Mouse (Mus musculus): Measurements from ENCODE around the gene Mansc4. TPM values are rescaled to one million over a fixed set of nuclear protein-coding genes. Genes with fewer than 3 reads are reported as not detected.

Mansc4 gene
- total RNA-seq, 1 experiment from 2014 or later, result not detected

DNA sequence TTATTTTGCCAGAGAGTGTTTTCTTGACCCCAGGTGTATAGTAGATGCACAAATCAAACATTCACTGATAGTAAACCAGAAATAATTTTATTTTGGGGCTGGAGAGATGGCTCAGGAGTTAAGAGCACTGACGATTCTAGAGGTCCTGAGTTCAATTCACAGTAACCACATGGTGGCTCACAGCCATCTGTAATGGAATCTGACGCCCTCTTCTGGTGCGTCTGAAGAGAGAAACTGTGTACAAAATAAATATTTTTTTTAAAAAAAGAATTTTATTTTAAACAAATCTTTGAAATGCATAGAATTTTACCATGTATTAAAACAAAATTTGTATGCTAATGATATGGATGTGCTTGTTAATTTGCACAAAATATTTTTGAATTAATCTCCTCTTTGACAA is 1.7 kb upstream of the Mansc4 start:
- no peak for ATAC-seq (replicated peaks; ENCODE audit: insufficient number of reproducible peaks, low FRiP score, low TSS enrichment, poor library complexity, severe bottlenecking)

GRCm38 (mm10) chr6:147087736-147088135 is 904 bp upstream of the Mansc4 start:
- ATAC-seq (replicated peaks; ENCODE audit: insufficient number of reproducible peaks, low FRiP score, low TSS enrichment, poor library complexity, severe bottlenecking), result no peak

- no peak for ATAC-seq (replicated peaks; ENCODE audit: insufficient number of reproducible peaks, low FRiP score, low TSS enrichment, poor library complexity, severe bottlenecking)
These were observed 1.3 kb downstream of the Mansc4 start for GRCm38 (mm10) chr6:147085398-147086040.

- ATAC-seq (replicated peaks; ENCODE audit: insufficient number of reproducible peaks, low FRiP score, low TSS enrichment, poor library complexity, severe bottlenecking), result no peak
These were observed 6.9 kb downstream of the Mansc4 start for GRCm38 (mm10) chr6:147079919-147080318.

DNA sequence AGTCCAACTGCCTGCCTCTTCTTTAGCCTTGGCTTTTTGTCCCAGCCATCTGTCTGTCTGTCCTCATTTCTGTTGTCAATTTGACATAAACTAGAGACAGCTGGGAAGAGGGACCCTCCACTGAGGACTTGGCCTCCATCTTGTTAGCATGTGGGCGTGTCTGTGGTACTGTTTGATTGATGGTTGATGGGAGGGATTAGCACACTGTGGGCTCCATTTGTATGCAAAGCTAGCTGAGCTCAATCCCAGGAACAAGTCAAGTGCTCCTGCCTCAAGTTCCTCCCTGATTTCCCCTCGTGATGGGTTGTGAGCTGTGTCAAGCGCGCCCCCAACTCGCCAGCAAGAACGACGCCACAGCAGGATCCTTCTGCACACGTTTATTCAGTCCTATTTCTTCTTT is 10.0 kb downstream of the Mansc4 start:
- no peak for ATAC-seq (replicated peaks; ENCODE audit: insufficient number of reproducible peaks, low FRiP score, low TSS enrichment, poor library complexity, severe bottlenecking)

DNA sequence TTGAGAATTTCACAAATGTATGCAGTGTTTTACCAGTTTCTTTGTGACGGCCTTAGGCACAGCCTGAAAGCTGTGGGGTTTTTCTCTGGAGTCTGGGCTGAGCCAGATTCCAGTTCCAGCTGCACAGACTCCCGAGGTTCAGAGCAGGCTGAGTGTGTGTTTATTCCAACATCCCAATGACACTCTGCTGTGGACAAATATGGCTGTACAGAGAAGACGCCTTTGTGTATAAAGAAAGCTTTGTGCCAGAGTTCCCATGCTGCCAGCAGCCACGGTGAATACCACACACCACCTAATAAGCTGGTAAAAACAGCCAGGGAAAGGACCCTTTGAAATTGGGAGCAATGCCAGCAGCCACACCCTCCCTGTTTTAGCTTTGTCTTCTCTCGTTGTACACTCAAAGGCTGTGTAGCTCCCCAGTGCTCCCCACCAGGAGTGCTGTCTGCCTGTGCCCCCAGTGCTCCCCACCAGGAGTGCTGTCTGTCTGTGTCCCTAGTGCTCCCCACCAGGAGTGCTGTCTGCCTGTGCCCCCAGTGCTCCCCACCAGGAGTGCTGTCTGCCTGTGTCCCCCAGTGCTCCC is 10.9 kb downstream of the Mansc4 start:
- ATAC-seq (replicated peaks; ENCODE audit: insufficient number of reproducible peaks, low FRiP score, low TSS enrichment, poor library complexity, severe bottlenecking), result no peak

GRCm38 (mm10) chr6:147064944-147065261 is 21.9 kb downstream of the Mansc4 start:
- no peak for ATAC-seq (replicated peaks; ENCODE audit: insufficient number of reproducible peaks, low FRiP score, low TSS enrichment, poor library complexity, severe bottlenecking)

GRCm38 (mm10) chr6:147064226-147064943 is 22.4 kb downstream of the Mansc4 start:
- no peak for ATAC-seq (replicated peaks; ENCODE audit: insufficient number of reproducible peaks, low FRiP score, low TSS enrichment, poor library complexity, severe bottlenecking)

- no peak for ATAC-seq (replicated peaks; ENCODE audit: insufficient number of reproducible peaks, low FRiP score, low TSS enrichment, poor library complexity, severe bottlenecking)
These were observed 24.1 kb downstream of the Mansc4 start for GRCm38 (mm10) chr6:147062694-147063093.

DNA sequence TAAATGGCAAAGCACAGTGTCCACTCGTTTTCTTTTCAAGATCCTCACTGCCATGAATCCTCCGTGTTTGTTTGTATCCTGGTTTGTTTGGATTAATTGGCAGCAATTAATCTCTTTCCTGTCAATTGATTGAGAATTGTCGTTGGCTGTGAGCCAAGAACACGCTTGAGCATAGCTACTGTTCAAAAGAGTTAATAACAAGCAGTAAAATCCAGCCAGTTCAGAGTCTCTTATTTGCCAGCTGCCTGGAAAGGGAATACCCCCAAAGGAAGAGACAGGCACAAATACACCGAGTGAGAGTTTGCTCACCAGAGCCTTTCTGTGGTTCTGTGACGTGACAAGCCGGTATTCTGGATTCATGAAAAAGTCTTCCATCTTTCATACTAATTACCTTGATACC is 24.8 kb downstream of the Mansc4 start:
- ATAC-seq (replicated peaks; ENCODE audit: insufficient number of reproducible peaks, low FRiP score, low TSS enrichment, poor library complexity, severe bottlenecking), result no peak

- ATAC-seq (replicated peaks; ENCODE audit: insufficient number of reproducible peaks, low FRiP score, low TSS enrichment, poor library complexity, severe bottlenecking), result no peak
These were observed 25.2 kb downstream of the Mansc4 start for GRCm38 (mm10) chr6:147061630-147062029.

DNA sequence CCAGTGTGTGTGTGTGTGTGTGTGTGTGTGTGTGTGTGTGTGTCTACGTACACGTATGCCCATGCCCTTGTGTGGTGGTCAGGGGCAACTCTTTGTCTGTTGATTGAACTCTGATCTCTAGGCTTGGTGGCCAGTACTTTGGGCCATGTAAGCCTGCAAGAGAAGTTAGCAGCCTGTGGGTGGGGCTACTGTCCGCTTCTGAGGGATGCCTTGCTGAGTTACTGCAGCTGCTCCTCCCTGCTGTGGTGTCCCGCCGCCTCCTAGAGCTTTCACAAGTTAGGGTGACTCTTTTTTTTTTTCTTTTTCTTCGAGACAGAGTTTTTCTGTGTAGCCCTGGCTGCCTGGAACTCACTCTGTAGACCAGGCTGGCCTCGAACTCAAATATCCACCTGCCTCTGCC is 27.5 kb downstream of the Mansc4 start:
- ATAC-seq (replicated peaks; ENCODE audit: insufficient number of reproducible peaks, low FRiP score, low TSS enrichment, poor library complexity, severe bottlenecking), result no peak

DNA sequence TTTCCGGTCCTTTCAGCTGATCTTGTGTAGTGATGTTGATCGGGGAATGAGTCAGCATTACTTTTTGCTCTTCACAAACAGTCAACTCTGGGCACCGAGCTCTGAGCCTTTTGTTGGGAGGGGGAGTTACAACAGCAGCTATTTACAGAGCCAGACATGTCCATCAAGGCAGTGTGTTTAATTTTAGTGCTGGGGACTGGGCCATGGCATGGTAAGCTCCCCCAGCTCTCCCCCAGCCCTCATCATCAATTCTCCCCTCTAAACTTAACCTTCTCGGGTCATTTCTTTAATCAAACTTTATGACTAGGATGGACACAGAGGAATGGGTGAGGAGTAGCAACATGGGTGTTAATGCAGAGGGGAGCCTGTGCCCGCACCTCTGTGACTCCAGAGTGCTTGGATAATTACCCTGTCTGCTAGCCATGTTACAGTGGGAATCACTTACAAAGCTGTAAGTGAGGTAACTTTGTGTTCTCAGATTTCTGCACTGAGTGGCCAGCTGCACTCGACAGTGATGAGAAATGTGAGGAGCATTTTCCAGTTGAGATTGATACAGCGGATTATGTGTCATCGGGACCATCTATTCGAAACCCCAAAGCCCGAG is 31.4 kb downstream of the Mansc4 start:
- no peak for ATAC-seq (replicated peaks; ENCODE audit: insufficient number of reproducible peaks, low FRiP score, low TSS enrichment, poor library complexity, severe bottlenecking)

- ATAC-seq (replicated peaks; ENCODE audit: insufficient number of reproducible peaks, low FRiP score, low TSS enrichment, poor library complexity, severe bottlenecking), result no peak
These were observed 32.8 kb downstream of the Mansc4 start for GRCm38 (mm10) chr6:147053785-147054646.

DNA sequence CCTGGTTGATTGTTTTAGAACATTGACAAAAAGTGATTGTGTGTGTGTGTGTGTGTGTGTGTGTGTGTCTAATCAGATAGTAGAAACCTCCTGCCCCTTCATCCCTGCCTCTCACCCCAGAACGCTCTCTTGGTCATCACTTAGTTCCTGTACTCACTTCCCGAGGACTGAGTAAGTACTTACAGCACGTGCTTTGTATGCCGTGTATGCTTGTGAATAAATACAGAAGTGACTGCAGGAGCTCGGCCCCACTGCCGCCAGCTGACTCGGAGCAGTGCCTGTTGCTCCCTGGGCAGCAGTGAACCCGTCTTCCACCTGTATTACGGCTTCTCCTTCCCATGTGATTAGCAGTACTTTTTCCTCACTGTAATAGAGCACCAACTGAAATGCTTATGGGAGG is 34.4 kb downstream of the Mansc4 start:
- ATAC-seq (replicated peaks; ENCODE audit: insufficient number of reproducible peaks, low FRiP score, low TSS enrichment, poor library complexity, severe bottlenecking), result no peak

DNA sequence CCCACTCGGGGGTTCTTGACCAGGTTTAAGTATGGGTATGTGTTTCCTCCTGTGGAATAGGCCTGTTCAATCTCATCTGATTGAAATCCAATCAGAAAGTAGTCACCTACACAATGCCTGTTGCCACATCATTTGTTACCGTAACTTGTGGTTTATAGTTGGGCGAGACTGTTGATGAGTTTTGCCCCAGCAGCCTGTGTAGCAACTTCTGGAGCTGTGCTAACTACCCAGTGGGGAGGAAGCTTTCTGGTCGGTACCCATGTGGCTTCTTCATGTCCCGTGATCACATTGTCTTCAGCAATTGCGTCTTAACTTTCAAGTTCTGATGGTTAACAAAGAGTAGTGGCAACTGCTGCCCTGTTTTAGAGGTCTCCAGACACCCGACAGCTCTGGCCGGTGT is 35.2 kb downstream of the Mansc4 start:
- no peak for ATAC-seq (replicated peaks; ENCODE audit: insufficient number of reproducible peaks, low FRiP score, low TSS enrichment, poor library complexity, severe bottlenecking)

DNA sequence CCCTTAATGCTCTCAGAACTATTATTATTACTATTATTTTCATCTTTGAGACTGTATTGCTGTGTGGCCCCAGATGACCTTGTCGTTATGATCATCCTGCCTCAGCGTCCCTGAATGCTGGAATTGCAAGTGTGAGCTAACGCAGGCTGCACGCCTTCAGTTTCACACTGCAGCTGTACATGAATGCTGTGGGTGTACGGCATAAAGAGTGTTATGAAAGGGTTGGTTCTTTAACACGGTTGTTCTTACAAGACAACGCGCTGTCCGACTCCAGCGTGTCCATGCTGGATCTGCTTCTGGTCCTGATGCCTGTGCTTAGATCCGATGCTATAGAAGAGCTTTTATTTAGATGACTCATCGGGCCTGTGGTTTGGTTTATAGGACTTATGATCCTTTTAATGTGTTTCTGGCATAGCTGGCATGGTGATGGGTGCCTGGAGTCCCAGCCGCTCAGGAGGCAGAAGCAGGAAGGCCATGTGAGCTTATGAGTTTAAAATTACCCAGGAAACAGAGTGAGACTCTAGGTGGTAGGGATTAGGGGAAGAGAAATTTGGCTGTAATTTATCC is 37.5 kb downstream of the Mansc4 start:
- ATAC-seq (replicated peaks; ENCODE audit: insufficient number of reproducible peaks, low FRiP score, low TSS enrichment, poor library complexity, severe bottlenecking), result no peak

GRCm38 (mm10) chr6:147043633-147044032 is 43.2 kb downstream of the Mansc4 start:
- ATAC-seq (replicated peaks; ENCODE audit: insufficient number of reproducible peaks, low FRiP score, low TSS enrichment, poor library complexity, severe bottlenecking), result no peak

All from monocyte, adult 5-6 weeks (primary cell).